Mouse (Mus musculus) heart, postnatal 0 days (tissue): ENCODE results near the gene Aaed1.

ENCODE experiments used
- CTCF ChIP-seq: IDR thresholded peaks from 2 replicates; pipeline ENCODE4 v1.5.1; 2016; ENCODE audit warnings: antibody characterized with exemption, control low read depth, low read depth
- EP300 ChIP-seq: IDR thresholded peaks from 2 replicates; pipeline ENCODE4 v1.6.1; 2016; ENCODE audit warnings: antibody characterized with exemption, low read depth

DNA sequence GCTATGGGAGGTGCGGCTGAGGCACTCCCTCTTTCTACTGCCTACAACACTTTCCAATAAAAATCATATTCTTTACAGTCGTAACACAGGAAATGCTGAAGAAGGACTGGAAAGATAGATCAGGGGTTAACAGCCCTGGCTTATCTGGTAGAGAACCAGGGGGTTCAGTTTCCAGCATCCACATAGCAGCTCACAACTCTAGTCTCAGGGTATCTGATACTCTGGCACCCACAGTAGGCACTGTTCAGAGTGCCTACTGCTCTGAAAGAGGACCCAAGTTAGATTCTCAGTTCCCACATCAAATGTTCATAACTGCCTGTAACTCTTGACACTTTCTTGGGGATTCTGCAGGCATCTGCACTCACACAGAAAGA, 393 bp upstream of the Aaed1 start:
- no peak for TF ChIP-seq CTCF
- no peak for TF ChIP-seq EP300
